Mouse (Mus musculus) kidney, postnatal 4 days (tissue): ENCODE results near the gene Itga6.

Experiments used
- DNase-seq, 2 experiments: peaks; one replicate each; pipeline ENCODE4 v3.0.0; 2021; ENCODE audit warnings: mixed read lengths in 2 of 2

The Itga6 gene

GRCm38 (mm10) chr2:71764961-71765735 is 19.7 kb downstream of the Itga6 start:
- DNase-seq, result no peak

- DNase-seq, result no peak
These were observed 20.6 kb downstream of the Itga6 start for GRCm38 (mm10) chr2:71766007-71766406.

- no peak for DNase-seq
These were observed 21.7 kb downstream of the Itga6 start for GRCm38 (mm10) chr2:71767019-71767610.

- no peak for DNase-seq
These were observed 26.3 kb downstream of the Itga6 start for GRCm38 (mm10) chr2:71771762-71772161.

- no peak for DNase-seq
These were observed 28.3 kb downstream of the Itga6 start for GRCm38 (mm10) chr2:71773714-71774113.

GRCm38 (mm10) chr2:71774246-71774951 is 29.0 kb downstream of the Itga6 start:
- DNase-seq, result no peak

GRCm38 (mm10) chr2:71775201-71775611 is 29.8 kb downstream of the Itga6 start:
- DNase-seq, result no peak

GRCm38 (mm10) chr2:71779266-71779888 is 34.0 kb downstream of the Itga6 start:
- no peak for DNase-seq

GRCm38 (mm10) chr2:71780016-71780415 is 34.6 kb downstream of the Itga6 start:
- DNase-seq, result no peak

GRCm38 (mm10) chr2:71785260-71785659 is 39.8 kb downstream of the Itga6 start:
- no peak for DNase-seq

- no peak for DNase-seq
These were observed 40.6 kb downstream of the Itga6 start for GRCm38 (mm10) chr2:71786060-71786459.

- peak; percentile 78 to 86 for DNase-seq
These were observed 41.3 kb downstream of the Itga6 start for GRCm38 (mm10) chr2:71786591-71787155.

- DNase-seq, result peak; percentile 64 to 76
These were observed 41.8 kb downstream of the Itga6 start for GRCm38 (mm10) chr2:71787156-71787590.

- DNase-seq, result peak; percentile 52 to 64
These were observed 42.4 kb downstream of the Itga6 start for GRCm38 (mm10) chr2:71787591-71788460.

GRCm38 (mm10) chr2:71790752-71791151 is 45.3 kb downstream of the Itga6 start:
- no peak for DNase-seq

GRCm38 (mm10) chr2:71791203-71791602 is 45.8 kb downstream of the Itga6 start:
- no peak for DNase-seq

- DNase-seq, result no peak
These were observed 48.7 kb downstream of the Itga6 start for GRCm38 (mm10) chr2:71794139-71794538.

GRCm38 (mm10) chr2:71796787-71797186 is 51.4 kb downstream of the Itga6 start:
- DNase-seq, result no peak

- no peak for DNase-seq
These were observed 55.4 kb downstream of the Itga6 start for GRCm38 (mm10) chr2:71800798-71801197.

- DNase-seq, result no peak
These were observed 56.3 kb downstream of the Itga6 start for GRCm38 (mm10) chr2:71801691-71802090.

GRCm38 (mm10) chr2:71802131-71802530 is 56.7 kb downstream of the Itga6 start:
- no peak for DNase-seq

GRCm38 (mm10) chr2:71805120-71805519 is 59.7 kb downstream of the Itga6 start:
- no peak for DNase-seq
